Mouse (Mus musculus) megakaryocyte, embryonic 14.5 days (primary cell): ENCODE measurements around the gene Map9.

Experiments
- FLI1 ChIP-seq: IDR thresholded peaks from 2 replicates; pipeline ENCODE4 v1.6.1; 2012; ENCODE audit warnings: low read length, inconsistent platforms, mixed read lengths
- GATA1 ChIP-seq: IDR thresholded peaks from 3 replicates; pipeline ENCODE4 v1.6.1; 2012; ENCODE audit warnings: mixed read lengths, low read length, inconsistent platforms, borderline replicate concordance

- no peak for TF ChIP-seq GATA1
- no peak for TF ChIP-seq FLI1
Observed at GRCm38 (mm10) chr3:82407432-82407831, 49.6 kb downstream of the Map9 start.
